Comparison of ENCODE assay signal across 12 mouse cellular contexts in the genomic region with DNA sequence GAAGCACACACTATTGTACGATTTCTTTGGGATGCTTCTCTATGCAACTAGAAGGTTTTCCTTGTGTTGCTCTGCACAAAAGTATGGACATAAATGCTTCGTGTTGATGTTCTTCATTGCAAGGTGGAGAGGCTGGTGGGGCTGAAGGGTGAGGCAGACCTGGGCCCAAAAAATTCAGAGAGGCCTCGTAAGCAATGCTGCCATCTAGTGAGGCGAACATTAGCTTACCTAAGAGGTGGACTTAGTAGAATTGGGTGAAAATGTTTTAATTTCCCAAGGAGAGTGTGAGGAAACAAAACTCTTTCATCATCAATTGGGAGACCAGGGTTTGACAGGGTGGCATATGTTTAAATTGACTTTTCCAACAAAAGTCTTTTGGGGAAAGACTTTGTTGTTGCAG.
DNase-seq lines count a peak whose midpoint lies in the region; ATAC-seq and TF ChIP-seq lines count a peak whose summit lies in the region.
"Had no signal": no experiment of that assay in that cellular context is flagged by ENCODE, and none has a peak within 500 bp of the region (broad histone marks: within the 10 kb centered on the region; RNA-seq: fewer than 3 reads in every experiment).

No protein-coding gene starts in this region.

- H3K4me1 ChIP-seq in kidney, postnatal 0 days (replicated peaks; ENCODE audit: insufficient read depth, low read length), result 0 out of 2 replicates have a peak, but pooled peaks cover 3% of the 10 kb centered on the region
- peaks cover 20% of the 10 kb centered on the region for H3K4me1 ChIP-seq in kidney, embryonic 15.5 days

- no peak for ATAC-seq in kidney, postnatal 0 days (replicated peaks; ENCODE audit: low FRiP score, low read depth)
- no peak for ATAC-seq in kidney, embryonic 15.5 days (replicated peaks; ENCODE audit: low FRiP score)

- no peak overlapping the region for H3K27ac ChIP-seq in kidney, postnatal 0 days
- no peak overlapping the region for H3K27ac ChIP-seq in kidney, embryonic 15.5 days
- H3K27ac ChIP-seq: hindbrain, embryonic 14.5 days had no signal

- TF ChIP-seq CTCF in kidney, postnatal 0 days (IDR thresholded peaks at IDR 0.05; ENCODE audit: low read depth), result peak; percentile 63

- WGBS in kidney, postnatal 0 days, result 53% methylated on average over 4 of the region's 4 CpGs
- WGBS in kidney, embryonic 15.5 days, result 63% methylated on average over 4 of the region's 4 CpGs

- H3K4me3 ChIP-seq in kidney, postnatal 0 days (replicated peaks; ENCODE audit: low read depth, low read length), result no peak overlapping the region
- H3K4me3 ChIP-seq in kidney, embryonic 15.5 days (replicated peaks), result no peak overlapping the region

- no peaks in the 10 kb centered on the region for H3K27me3 ChIP-seq in kidney, postnatal 0 days (ENCODE audit: insufficient read depth, low read length)
- H3K27me3 ChIP-seq in kidney, embryonic 15.5 days, result no peaks in the 10 kb centered on the region

- H3K4me2 ChIP-seq in kidney, postnatal 0 days (ENCODE audit: low read length), result no peak overlapping the region
- no peak overlapping the region for H3K4me2 ChIP-seq in kidney, embryonic 15.5 days
- H3K4me2 ChIP-seq: hindbrain, embryonic 14.5 days had no signal

- peak; percentile 56 for DNase-seq in embryo, embryonic 10 days (ENCODE audit: low spot score)
- DNase-seq in embryo, embryonic 9.5 days (ENCODE audit: extremely low spot score), result no peak
- DNase-seq in kidney, postnatal 0 days (ENCODE audit: low spot score), result no peak
- DNase-seq in A20 (ENCODE audit: low read depth, low spot score), result peak; percentile 6
- peak; percentile 55 to 57 for DNase-seq in cerebellum, postnatal 14 days
- DNase-seq in lung, postnatal 14 days, result no peak
- DNase-seq in urinary bladder, postnatal 4 days (ENCODE audit: low spot score in 2 of 2), result no peak
- DNase-seq: kidney, postnatal 14 days; lung, adult 2 months; thymus, postnatal 36 days had no signal

- no peaks in the 10 kb centered on the region for H3K36me3 ChIP-seq in kidney, postnatal 0 days (ENCODE audit: insufficient read depth, low read length)
- H3K36me3 ChIP-seq in kidney, embryonic 15.5 days, result peaks cover 3% of the 10 kb centered on the region; the same call in 1 of the 2 replicates

- H3K9ac ChIP-seq in kidney, postnatal 0 days (ENCODE audit: low read depth, low read length), result no peak overlapping the region
- no peak overlapping the region for H3K9ac ChIP-seq in kidney, embryonic 15.5 days
- H3K9ac ChIP-seq: hindbrain, embryonic 14.5 days had no signal

- H3K9me3 ChIP-seq in kidney, postnatal 0 days (replicated peaks; ENCODE audit: low read length), result no peaks in the 10 kb centered on the region
- H3K9me3 ChIP-seq in kidney, embryonic 15.5 days (replicated peaks), result no peaks in the 10 kb centered on the region

Comparison
In these comparisons a context has a peak if more than half of its experiments do, and no peak if none do; other contexts are left out.
1. DNase-seq: peak in embryo, embryonic 10 days (single experiment), A20 (single experiment) and cerebellum, postnatal 14 days (2 of 2); none in embryo, embryonic 9.5 days (single experiment), kidney, postnatal 0 days (single experiment), lung, postnatal 14 days (single experiment) and urinary bladder, postnatal 4 days (0 of 2).